Mouse (Mus musculus) ES-CJ7 (cell line): Measurements from ENCODE around the gene Gm21962.
"Not testable (repeated sequence)": the region's sequence is repeated elsewhere in the genome, so short reads cannot be mapped to it uniquely, and the experiment has no call there.

ENCODE experiments used
- DNase-seq: peaks from one replicate; pipeline ENCODE4 v3.0.0; 2011; ENCODE audit warnings: low read depth, low spot score

The Gm21962 gene

GRCm38 (mm10) chr3:137671224-137671623 is at the start of gene Gm21962:
Gene Gm21962 (plus strand): TSS chr3:137671524.
- DNase-seq: not testable (repeated sequence)

- DNase-seq: peak; percentile 48
Observed at GRCm38 (mm10) chr3:137622091-137622490, 49.2 kb upstream of the Gm21962 start.

- peak; percentile 26 for DNase-seq
Observed at GRCm38 (mm10) chr3:137622895-137623580, 48.3 kb upstream of the Gm21962 start.

- peak; percentile 57 for DNase-seq
Observed at GRCm38 (mm10) chr3:137623581-137624362, 47.6 kb upstream of the Gm21962 start.

GRCm38 (mm10) chr3:137625054-137625453 is 46.3 kb upstream of the Gm21962 start:
- no peak for DNase-seq

GRCm38 (mm10) chr3:137633726-137634125 is 37.6 kb upstream of the Gm21962 start:
- no peak for DNase-seq

GRCm38 (mm10) chr3:137636571-137636970 is 34.8 kb upstream of the Gm21962 start:
- DNase-seq: no peak

- DNase-seq: no peak
Observed at GRCm38 (mm10) chr3:137641238-137641637, 30.1 kb upstream of the Gm21962 start.

GRCm38 (mm10) chr3:137642137-137642536 is 29.2 kb upstream of the Gm21962 start:
- DNase-seq: no peak

GRCm38 (mm10) chr3:137642568-137642967 is 28.8 kb upstream of the Gm21962 start:
- peak; percentile 6 for DNase-seq

- no peak for DNase-seq
Observed at GRCm38 (mm10) chr3:137644081-137644480, 27.2 kb upstream of the Gm21962 start.

- no peak for DNase-seq
Observed at GRCm38 (mm10) chr3:137644947-137645346, 26.4 kb upstream of the Gm21962 start.

GRCm38 (mm10) chr3:137647427-137648100 is 23.8 kb upstream of the Gm21962 start:
- DNase-seq: no peak

GRCm38 (mm10) chr3:137649112-137649511 is 22.2 kb upstream of the Gm21962 start:
- no peak for DNase-seq

- no peak for DNase-seq
Observed at GRCm38 (mm10) chr3:137652853-137653252, 18.5 kb upstream of the Gm21962 start.

- DNase-seq: no peak
Observed at GRCm38 (mm10) chr3:137680923-137681322, 9.6 kb downstream of the Gm21962 start.

GRCm38 (mm10) chr3:137682911-137683806 is 11.8 kb downstream of the Gm21962 start:
- DNase-seq: peak; percentile 40

- DNase-seq: no peak
Observed at GRCm38 (mm10) chr3:137683807-137684403, 12.6 kb downstream of the Gm21962 start.

GRCm38 (mm10) chr3:137686932-137687331 is 15.6 kb downstream of the Gm21962 start:
- no peak for DNase-seq

GRCm38 (mm10) chr3:137691503-137691902 is 20.2 kb downstream of the Gm21962 start:
- no peak for DNase-seq

- no peak for DNase-seq
Observed at GRCm38 (mm10) chr3:137715946-137716345, 44.6 kb downstream of the Gm21962 start.
